Mouse (Mus musculus) regulatory T cell (primary cell): Measurements from ENCODE around the gene D6Wsu163e.

Source experiments
- in situ Hi-C: fragments of 300-600 bp; cut with MboI, MseI; formaldehyde crosslinking; loops from one replicate; pipeline ENCODE4 v1.15.1; 2025; ENCODE audit warnings: high pct_unique_total_duplicates

D6Wsu163e gene

GRCm38 (mm10) chr6:127005646-127006045 is 65.9 kb downstream of the D6Wsu163e start:
- in situ Hi-C loops = no loop called here

- in situ Hi-C loops = no loop called here
These were observed 66.8 kb downstream of the D6Wsu163e start for GRCm38 (mm10) chr6:127006551-127006950.

- in situ Hi-C loops = no loop called here
These were observed 70.3 kb downstream of the D6Wsu163e start for GRCm38 (mm10) chr6:127010021-127010420.

- in situ Hi-C loops = no loop called here
These were observed 72.3 kb downstream of the D6Wsu163e start for GRCm38 (mm10) chr6:127011947-127012535.

GRCm38 (mm10) chr6:127014906-127015770 is 75.4 kb downstream of the D6Wsu163e start, which contains the start of gene Fgf6:
TSS of gene Fgf6 (plus strand) at chr6:127015586.
- in situ Hi-C loops = loop anchor here (5.0 kb wide), 1 partner anchor 48 kb away; no protein-coding TSS in a partner anchor

GRCm38 (mm10) chr6:127019254-127019653 is 79.5 kb downstream of the D6Wsu163e start:
- in situ Hi-C loops = loop anchor here (5.0 kb wide), 1 partner anchor 52 kb away; no protein-coding TSS in a partner anchor

GRCm38 (mm10) chr6:127020431-127020830 is 80.7 kb downstream of the D6Wsu163e start:
- in situ Hi-C loops = no loop called here

- in situ Hi-C loops = no loop called here
These were observed 85.1 kb downstream of the D6Wsu163e start for GRCm38 (mm10) chr6:127024836-127025235.
